Mouse (Mus musculus) kidney, embryonic 16.5 days (tissue): ENCODE measurements around the gene Cotl1. TPM values are rescaled to one million over a fixed set of nuclear protein-coding genes. Genes with fewer than 3 reads are reported as not detected.

ENCODE experiments used
- ATAC-seq: fragments of 200-750 bp; cut with Nextera tagmentation; 2 replicates; pipeline ENCODE4 v1.8.0; 2017; ENCODE audit warnings: moderate TSS enrichment; ENCODE audit not compliant: low FRiP score, low TSS enrichment
- H3K27ac ChIP-seq: fragments of 300-500 bp; sonication (generic); 2 replicates; pipeline ENCODE4 v1.5.1; 2014; ENCODE audit warnings: low read length
- H3K27me3 ChIP-seq: fragments of 300-500 bp; sonication (generic); 2 replicates; pipeline ENCODE4 v1.6.1; 2014; ENCODE audit warnings: low read length, control low read depth, mixed read lengths; ENCODE audit not compliant: insufficient read depth
- H3K36me3 ChIP-seq: fragments of 300-500 bp; sonication (generic); 2 replicates; pipeline ENCODE4 v1.6.1; 2014; ENCODE audit warnings: low read length, control low read depth, mixed read lengths; ENCODE audit not compliant: insufficient read depth
- H3K4me1 ChIP-seq: fragments of 300-500 bp; sonication (generic); 2 replicates; pipeline ENCODE4 v1.6.1; 2014; ENCODE audit warnings: low read length, control low read depth, mixed read lengths; ENCODE audit not compliant: insufficient read depth
- H3K4me2 ChIP-seq: fragments of 300-500 bp; sonication (generic); replicated peaks from 2 replicates; pipeline ENCODE4 v1.6.1; 2014; ENCODE audit warnings: low read depth, low read length
- H3K4me3 ChIP-seq: fragments of 300-500 bp; sonication (generic); 2 replicates; pipeline ENCODE4 v1.5.1; 2014; ENCODE audit warnings: mild to moderate bottlenecking, low read length
- H3K9ac ChIP-seq: fragments of 300-500 bp; sonication (generic); replicated peaks from 2 replicates; pipeline ENCODE4 v1.6.1; 2014; ENCODE audit warnings: low read length
- H3K9me3 ChIP-seq: fragments of 300-500 bp; sonication (generic); 2 replicates; pipeline ENCODE4 v1.6.1; 2016; ENCODE audit warnings: low read length, control low read depth
- WGBS: fragments of 180-500 bp; shearing (Covaris S2); extraction: QIAGEN DNeasy Blood & Tissue Kit; methylation state at CpG from one replicate; pipeline ENCODE4 v1.1.7; 2014; 5-methylcytosine and 5-hydroxymethylcytosine counted together
- polyA plus RNA-seq: library from polyadenylated mRNA; unstranded; fragments of >200 nt; fragmentation: Nextera tagmentation; extraction: Ambion mirVana; gene quantifications from 2 replicates; pipeline ENCODE4 v1.2.1, GENCODE M21; 2015

The Cotl1 gene
- polyA plus RNA-seq, 1 experiment from 2014 or later: 130 TPM

- Histone ChIP-seq H3K4me2 (peak overlapping the region; percentile 36), H3K9me3 (no peaks in the 10 kb centered on the region), H3K4me3 (peak overlapping the region; percentile 3; the same call in 1 of the 2 replicates), H3K36me3 (no peaks in the 10 kb centered on the region), H3K27ac (peak overlapping the region; percentile 59), H3K27me3 (no peaks in the 10 kb centered on the region), H3K9ac (peak overlapping the region; percentile 25; the same call in 1 of the 2 replicates), H3K4me1 (peaks cover 15% of the 10 kb centered on the region)
- 5% methylated on average over 15 of the region's 15 CpGs for WGBS
- ATAC-seq: peak; percentile 72
Observed at GRCm38 (mm10) chr8:119798170-119798964, 42.0 kb downstream of the Cotl1 start.

GRCm38 (mm10) chr8:119795651-119796050 lies 44.7 kb downstream of the Cotl1 start:
- no peak overlapping the region for H3K4me3 ChIP-seq
- no peaks in the 10 kb centered on the region for H3K27me3 ChIP-seq
- H3K9me3 ChIP-seq: no peaks in the 10 kb centered on the region
- no peaks in the 10 kb centered on the region for H3K36me3 ChIP-seq
- H3K4me1 ChIP-seq: peaks cover 33% of the 10 kb centered on the region
- 84% methylated on average over 3 of the region's 3 CpGs for WGBS
- no peak overlapping the region for H3K4me2 ChIP-seq
- H3K9ac ChIP-seq: no peak overlapping the region
- ATAC-seq: no peak
- H3K27ac ChIP-seq: no peak overlapping the region

- H3K4me2 ChIP-seq: no peak overlapping the region; the same call in 1 of the 2 replicates
- no peaks in the 10 kb centered on the region for H3K27me3 ChIP-seq
- no peaks in the 10 kb centered on the region for H3K36me3 ChIP-seq
- no peak for ATAC-seq
- no peak overlapping the region for H3K4me3 ChIP-seq
- no peak overlapping the region for H3K9ac ChIP-seq
- peaks cover 33% of the 10 kb centered on the region for H3K4me1 ChIP-seq
- 30% methylated on average over 7 of the region's 7 CpGs for WGBS
- no peaks in the 10 kb centered on the region for H3K9me3 ChIP-seq
- no peak overlapping the region for H3K27ac ChIP-seq
Observed at GRCm38 (mm10) chr8:119794689-119795088, 45.7 kb downstream of the Cotl1 start.

- Histone ChIP-seq H3K4me3 (no peak overlapping the region), H3K9me3 (no peaks in the 10 kb centered on the region), H3K36me3 (no peaks in the 10 kb centered on the region), H3K4me2 (no peak overlapping the region), H3K9ac (no peak overlapping the region; the same call in 1 of the 2 replicates), H3K27ac (peak overlapping the region; percentile 83), H3K27me3 (no peaks in the 10 kb centered on the region), H3K4me1 (peaks cover 21% of the 10 kb centered on the region)
- peak; percentile 67 for ATAC-seq
- WGBS: 34% methylated on average over 16 of the region's 16 CpGs
Observed at GRCm38 (mm10) chr8:119791804-119792704, 48.3 kb downstream of the Cotl1 start.

GRCm38 (mm10) chr8:119789581-119789980 lies 50.8 kb downstream of the Cotl1 start:
- H3K27me3 ChIP-seq: no peaks in the 10 kb centered on the region
- H3K9ac ChIP-seq: no peak overlapping the region
- ATAC-seq: no peak
- no peak overlapping the region for H3K4me2 ChIP-seq
- H3K36me3 ChIP-seq: no peaks in the 10 kb centered on the region
- H3K4me3 ChIP-seq: no peak overlapping the region
- peaks cover 25% of the 10 kb centered on the region for H3K4me1 ChIP-seq
- no peak overlapping the region for H3K27ac ChIP-seq
- WGBS: 82% methylated on average over 7 of the region's 7 CpGs
- no peaks in the 10 kb centered on the region for H3K9me3 ChIP-seq

GRCm38 (mm10) chr8:119788607-119789381 lies 51.5 kb downstream of the Cotl1 start:
- Histone ChIP-seq H3K9me3 (no peaks in the 10 kb centered on the region), H3K4me3 (no peak overlapping the region), H3K27me3 (no peaks in the 10 kb centered on the region), H3K36me3 (no peaks in the 10 kb centered on the region), H3K4me1 (peaks cover 25% of the 10 kb centered on the region), H3K4me2 (no peak overlapping the region), H3K9ac (no peak overlapping the region), H3K27ac (no peak overlapping the region)
- WGBS: 82% methylated on average over 8 of the region's 9 CpGs
- ATAC-seq: no peak

- WGBS: 27% methylated on average over 4 of the region's 4 CpGs
Observed at GRCm38 (mm10) chr8:119787341-119787740, 53.0 kb downstream of the Cotl1 start.

GRCm38 (mm10) chr8:119786871-119787270 lies 53.5 kb downstream of the Cotl1 start:
- Histone ChIP-seq H3K9me3 (no peaks in the 10 kb centered on the region), H3K36me3 (no peaks in the 10 kb centered on the region), H3K4me2 (no peak overlapping the region), H3K4me1 (peaks cover 17% of the 10 kb centered on the region), H3K9ac (no peak overlapping the region), H3K27me3 (no peaks in the 10 kb centered on the region), H3K27ac (no peak overlapping the region), H3K4me3 (no peak overlapping the region)
- no peak for ATAC-seq
- WGBS: 75% methylated on average over 3 of the region's 3 CpGs

More at GRCm38 (mm10) chr8:119787341-119787740, 53.0 kb downstream of the Cotl1 start:
- Histone ChIP-seq H3K4me2 (no peak overlapping the region), H3K36me3 (no peaks in the 10 kb centered on the region), H3K9ac (no peak overlapping the region), H3K4me1 (peaks cover 22% of the 10 kb centered on the region), H3K27me3 (no peaks in the 10 kb centered on the region), H3K4me3 (no peak overlapping the region), H3K27ac (no peak overlapping the region), H3K9me3 (no peaks in the 10 kb centered on the region)
- no peak for ATAC-seq

GRCm38 (mm10) chr8:119785764-119786405 lies 54.5 kb downstream of the Cotl1 start:
- Histone ChIP-seq H3K9ac (no peak overlapping the region), H3K27me3 (no peaks in the 10 kb centered on the region), H3K4me1 (peaks cover 10% of the 10 kb centered on the region; the same call in 1 of the 2 replicates), H3K27ac (no peak overlapping the region), H3K9me3 (no peaks in the 10 kb centered on the region), H3K36me3 (no peaks in the 10 kb centered on the region), H3K4me2 (no peak overlapping the region), H3K4me3 (no peak overlapping the region)
- 49% methylated on average over 18 of the region's 18 CpGs for WGBS
- ATAC-seq: no peak
